In genomic region chr16:10879467-10879866, GRCm38 (mm10) we compare ENCODE assay signal across 8 mouse cellular contexts. TPM values are rescaled to one million over a fixed set of nuclear protein-coding genes. Genes with fewer than 3 reads are reported as not detected.
DNase-seq lines count a peak whose midpoint lies in the region; ATAC-seq and TF ChIP-seq lines count a peak whose summit lies in the region.

No protein-coding gene starts in this region.

- no peaks in the 10 kb centered on the region for H3K9me3 ChIP-seq in forebrain, embryonic 10.5 days
- H3K9me3 ChIP-seq in forebrain, embryonic 15.5 days = no peaks in the 10 kb centered on the region
- H3K9me3 ChIP-seq in MEL (replicated peaks; ENCODE audit: insufficient read depth, low read length) = no peaks in the 10 kb centered on the region
- H3K9me3 ChIP-seq in heart, postnatal 0 days (replicated peaks; ENCODE audit: control insufficient read depth, low read length) = no peaks in the 10 kb centered on the region
- no peaks in the 10 kb centered on the region for H3K9me3 ChIP-seq in lung, embryonic 16.5 days (ENCODE audit: control insufficient read depth, low read length)

- H3K79me2 ChIP-seq in MEL (ENCODE audit: control insufficient read depth, insufficient read depth, low read length, poor library complexity) = no peaks in the 10 kb centered on the region

- TF ChIP-seq RAD21 in MEL (IDR thresholded peaks at IDR 0.05; ENCODE audit: low read depth, low read length) = peak; percentile 76

- no peak overlapping the region for H3K4me3 ChIP-seq in forebrain, embryonic 10.5 days
- no peak overlapping the region for H3K4me3 ChIP-seq in forebrain, embryonic 15.5 days
- no peak overlapping the region for H3K4me3 ChIP-seq in MEL (ENCODE audit: control insufficient read depth in 1 of 2, insufficient read depth in 1 of 2, low read depth in 2 of 2, low read length in 2 of 2)
- no peak overlapping the region for H3K4me3 ChIP-seq in heart, postnatal 0 days (ENCODE audit: low read depth, low read length)
- no peak overlapping the region for H3K4me3 ChIP-seq in lung, embryonic 16.5 days (ENCODE audit: low read length)

- peak; percentile 57 for DNase-seq in forebrain, embryonic 10.5 days (ENCODE audit: extremely low spot score, low spot score)
- peak; percentile 61 for DNase-seq in MEL (ENCODE audit: low read depth, low spot score)
- DNase-seq in heart, postnatal 0 days (ENCODE audit: low spot score) = peak; percentile 39
- DNase-seq in layer of hippocampus, adult 11-12 months (ENCODE audit: low spot score) = peak; percentile 79
- peak; percentile 52 for DNase-seq in right cerebral cortex, postnatal 14 days

- no peak overlapping the region for H3K9ac ChIP-seq in forebrain, embryonic 15.5 days (replicated peaks)
- H3K9ac ChIP-seq in MEL (ENCODE audit: control insufficient read depth, low read depth, low read length, poor library complexity, severe bottlenecking) = no peak overlapping the region
- H3K9ac ChIP-seq in heart, postnatal 0 days (replicated peaks; ENCODE audit: low read depth, low read length) = no peak overlapping the region
- H3K9ac ChIP-seq in lung, embryonic 16.5 days (ENCODE audit: low read length) = no peak overlapping the region

- TF ChIP-seq POLR2A in MEL (IDR thresholded peaks at IDR 0.05; ENCODE audit: control insufficient read depth in 1 of 2, insufficient read depth in 1 of 2, low read depth in 1 of 2, low read length in 2 of 2, poor library complexity in 1 of 2) = no peak

- H3K27ac ChIP-seq in forebrain, embryonic 10.5 days = no peak overlapping the region
- H3K27ac ChIP-seq in forebrain, embryonic 15.5 days (replicated peaks) = no peak overlapping the region
- H3K27ac ChIP-seq in MEL (ENCODE audit: control insufficient read depth, low read depth, low read length) = no peak overlapping the region
- H3K27ac ChIP-seq in heart, postnatal 0 days (ENCODE audit: low read depth) = no peak overlapping the region
- no peak overlapping the region for H3K27ac ChIP-seq in lung, embryonic 16.5 days (ENCODE audit: low read length)

- H3K36me3 ChIP-seq in forebrain, embryonic 10.5 days (replicated peaks) = no peaks in the 10 kb centered on the region
- no peaks in the 10 kb centered on the region for H3K36me3 ChIP-seq in forebrain, embryonic 15.5 days
- H3K36me3 ChIP-seq in MEL (ENCODE audit: control insufficient read depth in 1 of 2, insufficient read depth in 2 of 2, low read length in 2 of 2) = no peaks in the 10 kb centered on the region
- no peaks in the 10 kb centered on the region for H3K36me3 ChIP-seq in heart, postnatal 0 days (replicated peaks; ENCODE audit: control insufficient read depth, insufficient read depth, low read length)
- no peaks in the 10 kb centered on the region for H3K36me3 ChIP-seq in lung, embryonic 16.5 days (ENCODE audit: control insufficient read depth, insufficient read depth, low read length)

- H3K4me1 ChIP-seq in forebrain, embryonic 10.5 days = 0 out of 2 replicates have a peak, but pooled peaks cover 10% of the 10 kb centered on the region
- H3K4me1 ChIP-seq in forebrain, embryonic 15.5 days = no peaks in the 10 kb centered on the region
- H3K4me1 ChIP-seq in MEL (ENCODE audit: control insufficient read depth in 1 of 2, insufficient read depth in 2 of 2, low read length in 2 of 2) = no peaks in the 10 kb centered on the region
- no peaks in the 10 kb centered on the region for H3K4me1 ChIP-seq in heart, postnatal 0 days (ENCODE audit: control insufficient read depth, insufficient read depth)
- H3K4me1 ChIP-seq in lung, embryonic 16.5 days (replicated peaks; ENCODE audit: control insufficient read depth, insufficient read depth, low read length) = no peaks in the 10 kb centered on the region

- no peak overlapping the region for H3K4me2 ChIP-seq in forebrain, embryonic 15.5 days (replicated peaks)
- no peak overlapping the region for H3K4me2 ChIP-seq in heart, postnatal 0 days (ENCODE audit: low read depth, low read length)
- H3K4me2 ChIP-seq in lung, embryonic 16.5 days (ENCODE audit: low read depth, low read length) = no peak overlapping the region

- TF ChIP-seq CTCF in MEL (IDR thresholded peaks at IDR 0.05 in 2 of 3, conservative IDR thresholded peaks at IDR 0.05 in 1 of 3; ENCODE audit: control insufficient read depth in 1 of 3, insufficient read depth in 1 of 3, low read depth in 2 of 3, low read length in 3 of 3, poor library complexity in 1 of 3, severe bottlenecking in 1 of 3) = peak; percentile 55 to 83 (median 72)
- TF ChIP-seq CTCF in heart, postnatal 0 days (IDR thresholded peaks at IDR 0.05; ENCODE audit: low read depth) = peak; percentile 91

- no peak for TF ChIP-seq EP300 in MEL (IDR thresholded peaks at IDR 0.05; ENCODE audit: low read depth in 1 of 2, low read length in 2 of 2)
- TF ChIP-seq EP300 in heart, postnatal 0 days (IDR thresholded peaks at IDR 0.05; ENCODE audit: low read depth) = no peak

- H3K27me3 ChIP-seq in forebrain, embryonic 10.5 days (ENCODE audit: poor library complexity, severe bottlenecking) = no peaks in the 10 kb centered on the region
- no peaks in the 10 kb centered on the region for H3K27me3 ChIP-seq in forebrain, embryonic 15.5 days
- no peaks in the 10 kb centered on the region for H3K27me3 ChIP-seq in MEL (ENCODE audit: control insufficient read depth in 1 of 2, insufficient read depth in 2 of 2, low read length in 2 of 2)
- H3K27me3 ChIP-seq in heart, postnatal 0 days (ENCODE audit: control insufficient read depth, insufficient read depth, low read length) = no peaks in the 10 kb centered on the region
- H3K27me3 ChIP-seq in lung, embryonic 16.5 days (ENCODE audit: control insufficient read depth, insufficient read depth, low read depth, low read length) = no peaks in the 10 kb centered on the region

- WGBS in forebrain, embryonic 10.5 days = 96% methylated on average over 1 of the region's 1 CpGs
- WGBS in forebrain, embryonic 15.5 days = 83% methylated on average over 1 of the region's 1 CpGs
- WGBS in heart, postnatal 0 days = 85% methylated on average over 1 of the region's 1 CpGs
- 100% methylated on average over 1 of the region's 1 CpGs for WGBS in lung, embryonic 16.5 days

- ATAC-seq in forebrain, embryonic 15.5 days (replicated peaks) = no peak
- peak; percentile 70 for ATAC-seq in common myeloid progenitor, adult 5-6 weeks (replicated peaks; ENCODE audit: low read depth, poor library complexity, severe bottlenecking)
- peak; percentile 69 for ATAC-seq in heart, postnatal 0 days (ENCODE audit: insufficient read depth, low read depth)
- ATAC-seq in lung, embryonic 16.5 days (ENCODE audit: low read depth) = peak; percentile 48; the same call in 1 of the 2 replicates

TF ChIP-seq in MEL, 35 proteins besides CTCF, POLR2A, EP300 and RAD21:
- TF ChIP-seq SMC3 (IDR thresholded peaks at IDR 0.05; ENCODE audit: low read depth, low read length) = peak; percentile 62
- no peak for TF ChIP-seq USF1 (IDR thresholded peaks at IDR 0.05; ENCODE audit: low read depth, low read length)
- no peak for TF ChIP-seq MXI1 (IDR thresholded peaks at IDR 0.05; ENCODE audit: low read depth, low read length)
- no peak for TF ChIP-seq SIN3A (IDR thresholded peaks at IDR 0.05; ENCODE audit: low read length)
- peak; percentile 46 for TF ChIP-seq ZC3H11A (IDR thresholded peaks at IDR 0.05; ENCODE audit: low read depth, low read length)

RNA-seq across cellular contexts. Expression of gene Rmi2, which starts 44.6 kb away (rescaled TPM):
- polyA plus RNA-seq in forebrain, embryonic 10.5 days (2016; fragmentation: Nextera tagmentation; extraction: Ambion mirVana) = 5.0 and 5.2 TPM in 2 replicates
- 0.94 and 1.5 TPM in 2 replicates for polyA plus RNA-seq in forebrain, embryonic 15.5 days (2015; fragmentation: Nextera tagmentation; extraction: Ambion mirVana)
- total RNA-seq in MEL (2012; rRNA removed) = 2.6 and 2.8 TPM in 2 replicates
- polyA plus RNA-seq in MEL (2012; ENCODE audit: insufficient read depth in 1 of 2, insufficient read length in 2 of 2, low read depth in 1 of 2, low replicate concordance in 2 of 2, missing spikeins in 1 of 2) = 1 to 10 TPM in 1 of 2 experiments, not detected in 1; 8.0 TPM
- 5.9 and 8.3 TPM in 2 replicates for total RNA-seq in common myeloid progenitor, adult 5-6 weeks (2017)
- total RNA-seq in heart, postnatal 0 days (2014; rRNA removed; ENCODE audit: low replicate concordance) = 1.6 and 2.1 TPM in 2 replicates
- polyA plus RNA-seq in heart, postnatal 0 days (2015; fragmentation: Nextera tagmentation; extraction: Ambion mirVana) = 0.83 and 1.2 TPM in 2 replicates
- 3.1 and 3.4 TPM in 2 replicates for polyA plus RNA-seq in lung, embryonic 16.5 days (2015; fragmentation: Nextera tagmentation; extraction: Ambion mirVana)
